Mouse (Mus musculus): ENCODE measurements around the gene Zfp28. TPM values are rescaled to one million over a fixed set of nuclear protein-coding genes. Genes with fewer than 3 reads are reported as not detected.

Gene Zfp28
- polyA plus RNA-seq (2014; fragmentation: Nextera tagmentation; extraction: Ambion mirVana) = 7.5 and 8.7 TPM in 2 replicates

DNA sequence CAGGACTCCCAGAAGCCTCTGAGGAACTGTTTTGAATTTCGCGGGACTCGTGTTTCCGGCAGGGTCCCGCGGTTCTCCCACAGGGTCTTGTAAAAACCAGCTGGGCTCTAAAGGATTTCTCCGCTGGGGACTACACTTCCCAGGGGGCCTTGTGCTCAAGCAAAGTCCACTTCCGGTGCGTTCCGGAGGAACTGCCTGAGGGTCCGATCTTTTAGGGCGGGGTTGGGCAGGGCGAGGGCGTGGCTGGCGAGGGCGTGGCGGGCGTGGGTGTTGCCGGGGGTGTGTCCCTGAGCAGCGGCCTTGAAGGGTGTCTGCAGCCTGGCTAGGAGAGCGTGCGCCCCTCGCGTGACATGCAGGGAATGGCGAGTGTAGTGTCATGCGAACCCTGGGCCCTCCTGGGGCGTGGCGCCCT, at the start of gene Zfp28:
Zfp28 (plus strand) TSS at position 252 of the 412 bp plus-strand sequence.
- Histone ChIP-seq H3K27me3 (ENCODE audit: control insufficient read depth, insufficient read depth, low read length) (no peaks in the 10 kb centered on the region), H3K4me1 (ENCODE audit: control insufficient read depth, insufficient read depth, low read length) (no peaks in the 10 kb centered on the region), H3K27ac (ENCODE audit: low read depth, low read length) (no peak within 1 kb of the TSS), H3K9ac (ENCODE audit: low read depth, low read length) (peak within 1 kb of the TSS; percentile 50; the same call in 1 of the 2 replicates), H3K36me3 (ENCODE audit: control insufficient read depth, insufficient read depth, low read length) (no peaks in the 10 kb centered on the region; the same call in 1 of the 2 replicates), H3K4me2 (replicated peaks; ENCODE audit: low read depth, low read length) (peak within 1 kb of the TSS; percentile 55), H3K9me3 (ENCODE audit: control insufficient read depth, low read length) (no peaks in the 10 kb centered on the region), H3K4me3 (ENCODE audit: low read length) (peak within 1 kb of the TSS; percentile 53)
- WGBS = under 1% methylated on average over 28 of the region's 28 CpGs
- ATAC-seq (ENCODE audit: low FRiP score, low TSS enrichment) = peak; percentile 97

DNA sequence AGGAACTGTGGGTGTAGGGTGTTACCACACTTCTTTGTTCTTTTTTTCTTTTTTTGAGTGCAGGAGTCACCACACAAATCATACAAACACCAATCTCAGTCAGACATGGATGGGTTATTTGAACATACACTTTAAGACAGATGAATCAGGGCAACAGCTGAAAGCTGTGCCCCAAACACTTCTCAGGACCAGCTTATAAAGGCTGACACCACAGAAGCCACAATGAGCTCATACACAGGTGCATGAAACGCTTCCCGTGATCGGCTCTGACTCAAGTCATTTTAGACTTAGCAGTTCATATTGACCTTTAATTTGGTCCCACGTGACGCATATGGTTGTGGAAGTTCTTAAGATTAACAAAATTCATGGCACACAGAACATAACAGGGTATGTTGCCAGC, 43.2 kb upstream of the Zfp28 start:
- no peak overlapping the region for H3K27ac ChIP-seq (ENCODE audit: low read depth, low read length)
- ATAC-seq (ENCODE audit: low FRiP score, low TSS enrichment) = no peak
- WGBS = 80% methylated on average over 5 of the region's 5 CpGs

DNA sequence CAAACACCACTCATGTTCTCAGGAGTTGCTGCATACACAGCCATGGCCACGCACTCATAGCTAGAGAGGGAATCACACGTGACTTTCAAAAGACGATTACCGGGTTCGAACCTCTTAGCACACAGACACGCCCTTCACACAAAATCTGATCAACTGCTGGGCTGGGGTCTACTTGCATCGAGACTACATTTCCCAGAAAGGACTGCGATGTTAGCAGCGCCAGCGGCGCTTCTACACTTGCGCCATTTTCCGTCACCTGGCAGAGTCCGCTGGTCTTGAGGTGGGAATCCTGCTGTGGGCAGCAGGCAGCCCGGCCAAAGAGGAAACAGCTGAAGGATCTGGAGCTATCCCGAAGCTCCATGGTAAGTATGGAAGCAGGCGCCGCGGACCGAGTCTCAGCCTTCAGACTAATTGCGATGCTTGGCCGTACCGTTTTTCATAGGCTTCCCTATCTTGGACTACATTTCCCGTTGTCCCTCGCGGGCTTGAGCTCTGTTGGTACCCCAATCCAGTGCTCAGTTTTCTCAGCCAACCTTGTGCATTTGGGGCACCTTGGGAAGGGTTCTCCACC, 39.5 kb upstream of the Zfp28 start, which contains the start of gene Gm3854:
Gm3854 (plus strand) TSS at position 259 of the 571 bp plus-strand sequence.
- H3K4me1 ChIP-seq (ENCODE audit: control insufficient read depth, insufficient read depth, low read length) = no peaks in the 10 kb centered on the region
- H3K27ac ChIP-seq (ENCODE audit: low read depth, low read length) = no peak within 1 kb of the TSS
- H3K9ac ChIP-seq (ENCODE audit: low read depth, low read length) = peak within 1 kb of the TSS; percentile 44; the same call in 1 of the 2 replicates
- WGBS = 1% methylated on average over 26 of the region's 26 CpGs
- peak; percentile 92 for ATAC-seq (ENCODE audit: low FRiP score, low TSS enrichment)
- H3K4me2 ChIP-seq (replicated peaks; ENCODE audit: low read depth, low read length) = peak within 1 kb of the TSS; percentile 41
- peak within 1 kb of the TSS; percentile 69 for H3K4me3 ChIP-seq (ENCODE audit: low read length)
- H3K9me3 ChIP-seq (ENCODE audit: control insufficient read depth, low read length) = no peaks in the 10 kb centered on the region
- H3K36me3 ChIP-seq (ENCODE audit: control insufficient read depth, insufficient read depth, low read length) = no peaks in the 10 kb centered on the region
- no peaks in the 10 kb centered on the region for H3K27me3 ChIP-seq (ENCODE audit: control insufficient read depth, insufficient read depth, low read length)

More for the DNA sequence above, 43.2 kb upstream of the Zfp28 start:
- no peaks in the 10 kb centered on the region for H3K4me1 ChIP-seq (ENCODE audit: control insufficient read depth, insufficient read depth, low read length)
- no peaks in the 10 kb centered on the region for H3K27me3 ChIP-seq (ENCODE audit: control insufficient read depth, insufficient read depth, low read length)
- H3K4me2 ChIP-seq (replicated peaks; ENCODE audit: low read depth, low read length) = no peak overlapping the region
- H3K36me3 ChIP-seq (ENCODE audit: control insufficient read depth, insufficient read depth, low read length) = no peaks in the 10 kb centered on the region
- H3K9ac ChIP-seq (ENCODE audit: low read depth, low read length) = no peak overlapping the region
- H3K9me3 ChIP-seq (ENCODE audit: control insufficient read depth, low read length) = no peaks in the 10 kb centered on the region
- no peak overlapping the region for H3K4me3 ChIP-seq (ENCODE audit: low read length)

DNA sequence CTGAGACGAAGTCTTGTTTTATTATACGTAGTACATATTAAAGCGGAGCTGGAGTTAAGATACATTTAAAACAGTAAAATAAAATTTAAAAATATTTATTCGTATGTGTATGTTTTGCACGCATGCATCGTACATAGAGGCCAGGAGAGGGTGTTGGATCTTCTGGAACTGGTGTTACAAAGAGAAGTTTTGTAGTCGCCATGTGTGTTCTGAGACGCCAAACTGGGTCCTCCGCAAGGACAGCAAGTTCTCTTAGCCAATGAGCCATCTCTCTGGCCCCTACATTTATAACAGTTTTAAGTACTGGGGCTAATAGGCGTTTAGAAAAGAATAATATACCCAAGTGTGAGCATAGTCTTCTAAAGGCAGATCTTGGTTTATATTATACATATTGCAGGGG, 39.0 kb upstream of the Zfp28 start:
- peak overlapping the region; percentile 69 for H3K4me3 ChIP-seq (ENCODE audit: low read length)
- no peaks in the 10 kb centered on the region for H3K4me1 ChIP-seq (ENCODE audit: control insufficient read depth, insufficient read depth, low read length)
- H3K4me2 ChIP-seq (replicated peaks; ENCODE audit: low read depth, low read length) = peak overlapping the region; percentile 41
- H3K9me3 ChIP-seq (ENCODE audit: control insufficient read depth, low read length) = no peaks in the 10 kb centered on the region
- peak; percentile 47 for ATAC-seq (ENCODE audit: low FRiP score, low TSS enrichment)
- H3K27ac ChIP-seq (ENCODE audit: low read depth, low read length) = no peak overlapping the region
- WGBS = 37% methylated on average over 10 of the region's 10 CpGs
- peak overlapping the region; percentile 44; the same call in 1 of the 2 replicates for H3K9ac ChIP-seq (ENCODE audit: low read depth, low read length)
- H3K27me3 ChIP-seq (ENCODE audit: control insufficient read depth, insufficient read depth, low read length) = no peaks in the 10 kb centered on the region
- H3K36me3 ChIP-seq (ENCODE audit: control insufficient read depth, insufficient read depth, low read length) = no peaks in the 10 kb centered on the region

DNA sequence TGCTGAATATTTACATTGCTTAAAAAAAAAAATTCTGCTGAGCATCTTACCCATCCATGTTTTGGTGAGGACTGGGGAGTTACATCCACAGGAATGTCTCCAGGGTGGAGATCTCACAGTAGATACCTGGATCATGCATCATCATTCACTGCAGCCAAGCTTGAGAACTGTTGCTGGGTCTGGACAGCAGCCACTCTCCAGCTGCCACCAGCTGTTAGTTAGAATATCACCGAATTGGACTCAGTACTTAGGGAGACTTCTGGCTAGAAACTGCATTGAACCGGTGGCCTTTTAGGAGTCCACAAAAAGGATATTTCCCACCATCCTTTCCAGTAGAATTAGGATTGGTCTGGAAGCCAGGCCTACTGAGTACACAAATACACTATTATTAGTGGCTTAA, 25.0 kb upstream of the Zfp28 start:
- Histone ChIP-seq H3K4me2 (replicated peaks; ENCODE audit: low read depth, low read length) (no peak overlapping the region), H3K4me3 (ENCODE audit: low read length) (no peak overlapping the region), H3K9ac (ENCODE audit: low read depth, low read length) (no peak overlapping the region), H3K9me3 (ENCODE audit: control insufficient read depth, low read length) (no peaks in the 10 kb centered on the region), H3K36me3 (ENCODE audit: control insufficient read depth, insufficient read depth, low read length) (peaks cover 6% of the 10 kb centered on the region; the same call in 1 of the 2 replicates), H3K4me1 (ENCODE audit: control insufficient read depth, insufficient read depth, low read length) (no peaks in the 10 kb centered on the region), H3K27me3 (ENCODE audit: control insufficient read depth, insufficient read depth, low read length) (no peaks in the 10 kb centered on the region), H3K27ac (ENCODE audit: low read depth, low read length) (no peak overlapping the region)
- WGBS = 64% methylated on average over 2 of the region's 2 CpGs
- no peak for ATAC-seq (ENCODE audit: low FRiP score, low TSS enrichment)

DNA sequence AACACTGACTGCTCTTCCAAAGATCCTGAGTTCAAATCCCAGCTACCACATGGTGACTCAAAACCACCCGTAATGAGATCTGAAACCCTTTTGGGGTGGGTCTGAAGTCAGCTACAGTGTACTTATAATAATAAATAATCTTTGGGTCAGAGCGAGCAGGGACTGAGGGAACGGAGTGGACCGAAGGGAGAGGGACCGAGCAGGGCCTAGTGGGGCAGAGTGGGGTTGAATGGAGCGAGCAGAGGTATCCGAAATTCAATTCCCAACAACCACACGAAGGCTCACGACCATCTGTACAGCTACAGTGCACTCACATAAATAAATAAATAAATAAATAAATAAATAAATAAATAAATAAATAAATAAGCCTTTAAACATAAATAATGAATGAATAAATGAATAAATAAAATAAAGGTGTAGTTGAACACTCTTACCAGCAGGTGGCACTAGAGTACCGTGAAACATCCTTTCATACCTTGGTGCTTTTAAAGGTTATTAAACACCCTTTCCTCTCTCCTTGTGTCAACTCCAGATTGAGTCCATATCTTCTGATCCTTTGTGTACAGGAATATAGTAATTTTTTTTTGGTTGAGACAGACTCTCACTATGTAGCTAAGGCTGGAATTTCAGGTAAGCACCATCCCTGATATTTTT, 24.0 kb upstream of the Zfp28 start:
- Histone ChIP-seq H3K36me3 (ENCODE audit: control insufficient read depth, insufficient read depth, low read length) (0 out of 2 replicates have a peak, but pooled peaks cover under 1% of the 10 kb centered on the region), H3K9me3 (ENCODE audit: control insufficient read depth, low read length) (no peaks in the 10 kb centered on the region), H3K4me1 (ENCODE audit: control insufficient read depth, insufficient read depth, low read length) (no peaks in the 10 kb centered on the region), H3K27me3 (ENCODE audit: control insufficient read depth, insufficient read depth, low read length) (no peaks in the 10 kb centered on the region), H3K27ac (ENCODE audit: low read depth, low read length) (no peak overlapping the region), H3K4me2 (replicated peaks; ENCODE audit: low read depth, low read length) (no peak overlapping the region), H3K4me3 (ENCODE audit: low read length) (no peak overlapping the region), H3K9ac (ENCODE audit: low read depth, low read length) (no peak overlapping the region)
- ATAC-seq (ENCODE audit: low FRiP score, low TSS enrichment) = no peak
- WGBS = 54% methylated on average over 10 of the region's 10 CpGs

DNA sequence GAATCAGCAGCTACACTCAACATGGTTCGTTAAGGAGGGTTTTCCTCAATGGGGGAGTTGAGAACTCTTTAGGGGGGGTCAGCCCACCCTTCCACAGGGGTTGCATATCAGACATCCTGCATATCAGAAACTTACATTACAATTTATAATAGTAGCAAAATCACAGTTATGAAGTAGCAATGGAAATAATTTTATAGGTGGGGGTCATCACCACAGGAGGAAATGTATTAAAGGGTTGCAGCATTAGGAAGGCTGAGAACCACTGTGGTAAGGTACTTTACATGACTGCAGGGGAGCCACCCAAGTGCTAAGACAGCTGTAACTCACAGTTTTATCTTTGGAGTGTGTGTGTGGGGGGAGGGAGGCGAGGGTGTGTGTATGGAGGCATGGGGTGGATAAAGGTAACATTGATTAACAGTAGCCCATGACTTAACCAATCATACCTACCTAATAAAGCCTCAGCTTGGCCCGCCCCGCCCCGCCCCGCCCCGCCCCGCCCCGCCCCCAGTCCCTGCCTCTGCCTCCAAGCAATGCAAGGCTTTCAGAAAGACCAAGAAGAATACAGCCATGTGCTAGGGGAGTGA, 22.5 kb upstream of the Zfp28 start:
- ATAC-seq (ENCODE audit: low FRiP score, low TSS enrichment) = no peak
- no peak overlapping the region for H3K9ac ChIP-seq (ENCODE audit: low read depth, low read length)
- no peaks in the 10 kb centered on the region for H3K27me3 ChIP-seq (ENCODE audit: control insufficient read depth, insufficient read depth, low read length)
- H3K27ac ChIP-seq (ENCODE audit: low read depth, low read length) = no peak overlapping the region
- no peak overlapping the region for H3K4me3 ChIP-seq (ENCODE audit: low read length)
- no peaks in the 10 kb centered on the region for H3K36me3 ChIP-seq (ENCODE audit: control insufficient read depth, insufficient read depth, low read length)
- 16% methylated on average over 9 of the region's 9 CpGs for WGBS
- no peaks in the 10 kb centered on the region for H3K9me3 ChIP-seq (ENCODE audit: control insufficient read depth, low read length)
- H3K4me1 ChIP-seq (ENCODE audit: control insufficient read depth, insufficient read depth, low read length) = no peaks in the 10 kb centered on the region
- no peak overlapping the region for H3K4me2 ChIP-seq (replicated peaks; ENCODE audit: low read depth, low read length)

DNA sequence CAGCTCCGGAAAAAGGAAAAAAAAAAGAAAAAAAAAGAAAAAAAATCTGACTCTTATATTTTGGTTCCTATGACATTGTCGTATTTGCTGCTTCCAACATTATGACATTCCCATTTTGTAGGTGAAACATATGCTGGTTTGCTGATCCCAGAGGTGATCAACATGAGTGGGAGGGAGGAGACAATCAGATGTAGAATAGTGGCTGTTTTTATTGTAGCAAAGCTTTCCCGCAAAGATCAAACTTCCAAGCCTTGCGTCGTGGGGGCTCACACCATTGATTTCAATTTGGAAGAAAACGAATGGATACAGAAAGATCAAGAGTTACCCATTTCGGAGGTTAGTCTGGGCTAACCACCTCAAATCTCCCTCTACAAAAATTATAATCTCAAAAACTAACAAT, 21.3 kb upstream of the Zfp28 start:
- Histone ChIP-seq H3K9me3 (ENCODE audit: control insufficient read depth, low read length) (no peaks in the 10 kb centered on the region), H3K36me3 (ENCODE audit: control insufficient read depth, insufficient read depth, low read length) (no peaks in the 10 kb centered on the region), H3K4me3 (ENCODE audit: low read length) (peak overlapping the region; percentile 54), H3K27ac (ENCODE audit: low read depth, low read length) (peak overlapping the region; percentile 55; the same call in 1 of the 2 replicates), H3K4me1 (ENCODE audit: control insufficient read depth, insufficient read depth, low read length) (no peaks in the 10 kb centered on the region), H3K27me3 (ENCODE audit: control insufficient read depth, insufficient read depth, low read length) (no peaks in the 10 kb centered on the region), H3K9ac (ENCODE audit: low read depth, low read length) (peak overlapping the region; percentile 55), H3K4me2 (replicated peaks; ENCODE audit: low read depth, low read length) (peak overlapping the region; percentile 57)
- 27% methylated on average over 7 of the region's 7 CpGs for WGBS
- ATAC-seq (ENCODE audit: low FRiP score, low TSS enrichment) = no peak
